In the genomic region with DNA sequence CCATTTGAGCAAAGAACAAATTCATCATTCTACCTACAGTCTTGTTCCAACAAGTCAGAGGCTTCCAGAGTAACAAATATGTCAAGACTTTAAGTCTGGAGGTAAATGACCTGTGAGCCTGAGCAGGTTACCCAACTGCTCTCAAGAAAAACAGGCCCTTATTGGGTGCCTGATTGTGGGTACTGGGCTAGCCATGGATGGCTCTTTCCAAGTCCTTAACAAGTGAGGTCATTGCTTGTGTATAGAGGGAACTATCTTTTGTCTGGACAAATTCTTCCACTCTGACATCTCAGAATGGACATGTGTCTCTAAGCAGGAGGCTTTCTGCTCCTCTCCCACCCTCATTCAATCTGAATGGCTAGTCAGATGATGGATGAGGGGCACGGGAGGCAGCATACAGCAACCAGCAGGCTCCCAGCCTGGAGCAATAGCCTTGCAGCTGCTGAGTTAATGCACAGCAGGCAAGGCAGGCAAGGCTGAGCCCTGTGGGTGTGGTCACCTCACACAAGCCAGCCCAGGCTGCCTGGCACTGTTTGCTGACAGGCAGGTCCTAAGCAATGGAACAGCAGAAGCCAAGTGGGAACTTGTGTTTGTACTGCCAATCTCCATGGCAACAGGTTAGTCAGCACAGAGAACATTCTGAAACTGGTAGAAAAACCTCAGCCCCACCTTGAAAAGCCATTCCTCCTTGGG, we compare ENCODE assay signal across 9 mouse cellular contexts. TPM values are rescaled to one million over a fixed set of nuclear protein-coding genes. Genes with fewer than 3 reads are reported as not detected.
DNase-seq lines count a peak whose midpoint lies in the region; ATAC-seq lines count a peak whose summit lies in the region.
"Had no signal": no experiment of that assay in that cellular context is flagged by ENCODE, and none has a peak within 500 bp of the region (broad histone marks: within the 10 kb centered on the region; RNA-seq: fewer than 3 reads in every experiment).

No protein-coding gene starts in this region.

- no peak overlapping the region for H3K9ac ChIP-seq in forebrain, embryonic 11.5 days (ENCODE audit: low read length)
- H3K9ac ChIP-seq in heart, embryonic 15.5 days, result no peak overlapping the region
- H3K9ac ChIP-seq in liver, embryonic 13.5 days, result no peak overlapping the region

- no peak overlapping the region for H3K4me2 ChIP-seq in forebrain, embryonic 11.5 days (ENCODE audit: low read depth, low read length, severe bottlenecking)
- H3K4me2 ChIP-seq in heart, embryonic 15.5 days, result no peak overlapping the region
- H3K4me2 ChIP-seq in liver, embryonic 13.5 days, result no peak overlapping the region

- H3K4me1 ChIP-seq in forebrain, embryonic 11.5 days (replicated peaks; ENCODE audit: control insufficient read depth, insufficient read depth, low read length), result peaks cover 3% of the 10 kb centered on the region; the same call in 1 of the 2 replicates
- H3K4me1 ChIP-seq in heart, embryonic 15.5 days (replicated peaks), result peaks cover 6% of the 10 kb centered on the region
- H3K4me1 ChIP-seq in liver, embryonic 13.5 days (replicated peaks), result 0 out of 2 replicates have a peak, but pooled peaks cover 7% of the 10 kb centered on the region

- no peak overlapping the region for H3K4me3 ChIP-seq in forebrain, embryonic 11.5 days (ENCODE audit: low read depth, low read length)
- H3K4me3 ChIP-seq in heart, embryonic 15.5 days, result no peak overlapping the region
- no peak overlapping the region for H3K4me3 ChIP-seq in liver, embryonic 13.5 days (replicated peaks)
- H3K4me3 ChIP-seq: megakaryocyte, embryonic 14.5 days had no signal

- H3K36me3 ChIP-seq in forebrain, embryonic 11.5 days (ENCODE audit: control insufficient read depth, insufficient read depth, low read length), result no peaks in the 10 kb centered on the region
- no peaks in the 10 kb centered on the region for H3K36me3 ChIP-seq in heart, embryonic 15.5 days
- no peaks in the 10 kb centered on the region for H3K36me3 ChIP-seq in liver, embryonic 13.5 days

- DNase-seq in adrenal gland, adult (ENCODE audit: inconsistent age in 2 of 2, low spot score in 1 of 2), result peak; percentile 82 to 84
- DNase-seq in adrenal gland, adult 18-20 months (ENCODE audit: low spot score in 2 of 2), result no peak
- DNase-seq in forebrain, embryonic 11.5 days (ENCODE audit: low spot score), result peak; percentile 71
- DNase-seq in kidney, postnatal 14 days, result peak; percentile 81
- DNase-seq in liver, embryonic 13.5 days, result peak; percentile 4
- peak; percentile 55 for DNase-seq in neural tube, embryonic 10.5 days (ENCODE audit: extremely low spot score, low spot score)
- no peak for DNase-seq in spleen, postnatal 36 days (ENCODE audit: low spot score in 2 of 2)

- 0% methylated on average over 1 of the region's 1 CpGs for WGBS in forebrain, embryonic 11.5 days
- 26% methylated on average over 1 of the region's 1 CpGs for WGBS in heart, embryonic 15.5 days
- 5% methylated on average over 1 of the region's 1 CpGs for WGBS in liver, embryonic 13.5 days (ENCODE audit: insufficient replicate concordance)

- H3K27me3 ChIP-seq in forebrain, embryonic 11.5 days (ENCODE audit: control insufficient read depth, insufficient read depth, low read length), result no peaks in the 10 kb centered on the region
- no peaks in the 10 kb centered on the region for H3K27me3 ChIP-seq in heart, embryonic 15.5 days
- H3K27me3 ChIP-seq in liver, embryonic 13.5 days, result no peaks in the 10 kb centered on the region

- peak; percentile 70 for ATAC-seq in forebrain, embryonic 11.5 days (replicated peaks; ENCODE audit: low FRiP score)
- ATAC-seq in heart, embryonic 15.5 days (replicated peaks; ENCODE audit: insufficient number of reproducible peaks, insufficient read depth, low FRiP score, low read depth), result peak; percentile 77
- ATAC-seq in liver, embryonic 13.5 days (ENCODE audit: low read depth), result peak; percentile 67

- no peak overlapping the region for H3K27ac ChIP-seq in forebrain, embryonic 11.5 days (ENCODE audit: low read depth, low read length)
- H3K27ac ChIP-seq in heart, embryonic 15.5 days, result 0 out of 2 replicates have a peak overlapping the region, but pooled peaks have one; percentile 18
- no peak overlapping the region for H3K27ac ChIP-seq in liver, embryonic 13.5 days

- no peaks in the 10 kb centered on the region for H3K9me3 ChIP-seq in forebrain, embryonic 11.5 days (ENCODE audit: control insufficient read depth, low read length)
- no peaks in the 10 kb centered on the region for H3K9me3 ChIP-seq in heart, embryonic 15.5 days (replicated peaks)
- no peaks in the 10 kb centered on the region for H3K9me3 ChIP-seq in liver, embryonic 13.5 days (replicated peaks)
- H3K9me3 ChIP-seq: megakaryocyte, embryonic 14.5 days had no signal

RNA-seq across cellular contexts. Expression of a gene that starts 28.1 kb away (rescaled TPM):
- 10 to 100 TPM; 29.4 to 34.1 TPM for total RNA-seq in adrenal gland, adult 18-20 months (2021)
- polyA plus RNA-seq in forebrain, embryonic 11.5 days (2014; fragmentation: Nextera tagmentation; extraction: Ambion mirVana), result 4.7 and 4.9 TPM in 2 replicates
- 5.5 and 7.8 TPM in 2 replicates for polyA plus RNA-seq in heart, embryonic 15.5 days (2015; fragmentation: Nextera tagmentation; extraction: Ambion mirVana)
- polyA plus RNA-seq in liver, embryonic 13.5 days (2015; fragmentation: Nextera tagmentation; extraction: Ambion mirVana), result 1.0 and 1.2 TPM in 2 replicates

RNA-seq across cellular contexts. Expression of a gene that starts 39.5 kb away (rescaled TPM):
- under 1 TPM; 0.35 to 0.73 TPM for total RNA-seq in adrenal gland, adult 18-20 months (2021)
- polyA plus RNA-seq in forebrain, embryonic 11.5 days (2014; fragmentation: Nextera tagmentation; extraction: Ambion mirVana), result 51.6 and 61.3 TPM in 2 replicates
- polyA plus RNA-seq in heart, embryonic 15.5 days (2015; fragmentation: Nextera tagmentation; extraction: Ambion mirVana), result 24.6 and 26.4 TPM in 2 replicates
- 6.3 and 7.5 TPM in 2 replicates for polyA plus RNA-seq in liver, embryonic 13.5 days (2015; fragmentation: Nextera tagmentation; extraction: Ambion mirVana)

Comparison
In these comparisons a context has a peak if more than half of its experiments do, and no peak if none do; other contexts are left out.
1. DNase-seq: peak in adrenal gland, adult (2 of 2), forebrain, embryonic 11.5 days (single experiment), kidney, postnatal 14 days (single experiment), liver, embryonic 13.5 days (single experiment) and neural tube, embryonic 10.5 days (single experiment); none in adrenal gland, adult 18-20 months (0 of 2) and spleen, postnatal 36 days (0 of 2).
2. Peak in every context shown above with its lines, with median percentiles within 50 percentile points of each other: ATAC-seq.